Mouse (Mus musculus) lung, embryonic 14.5 days (tissue): ENCODE measurements at regions not wholly inside any gene's neighbourhood (a gene's known extent, or its start where the extent isn't known, plus 50 kb on each side); places are given as distances from the start of the nearest gene placed in this dataset.

Experiments
- ATAC-seq: fragments of 200-750 bp; cut with Nextera tagmentation; 2 replicates; pipeline ENCODE4 v1.8.0; 2017; ENCODE audit warnings: mild to moderate bottlenecking, moderate TSS enrichment, moderate library complexity; ENCODE audit not compliant: insufficient read depth
- DNase-seq: peaks from one replicate; pipeline ENCODE4 v3.0.0-alpha.2; 2015
- H3K27ac ChIP-seq: fragments of 300-500 bp; sonication (generic); 2 replicates; pipeline ENCODE4 v1.5.1; 2014; ENCODE audit warnings: low read depth, mild to moderate bottlenecking, moderate library complexity
- H3K27me3 ChIP-seq: fragments of 300-500 bp; sonication (generic); 2 replicates; pipeline ENCODE4 v1.6.1; 2014; ENCODE audit warnings: low read length, control low read depth; ENCODE audit not compliant: insufficient read depth
- H3K36me3 ChIP-seq: fragments of 300-500 bp; sonication (generic); 2 replicates; pipeline ENCODE4 v1.6.1; 2014; ENCODE audit warnings: control low read depth; ENCODE audit not compliant: insufficient read depth
- H3K4me1 ChIP-seq: fragments of 300-500 bp; sonication (generic); 2 replicates; pipeline ENCODE4 v1.6.1; 2014; ENCODE audit warnings: antibody characterized with exemption, control low read depth; ENCODE audit not compliant: insufficient read depth
- H3K4me2 ChIP-seq: fragments of 300-500 bp; sonication (generic); 2 replicates; pipeline ENCODE4 v1.6.1; 2014; ENCODE audit warnings: mild to moderate bottlenecking
- H3K4me3 ChIP-seq: fragments of 300-500 bp; sonication (generic); 2 replicates; pipeline ENCODE4 v1.5.1; 2014; ENCODE audit warnings: low read depth, low read length
- H3K9ac ChIP-seq: fragments of 300-500 bp; sonication (generic); 2 replicates; pipeline ENCODE4 v1.6.1; 2014
- H3K9me3 ChIP-seq: fragments of 300-500 bp; sonication (generic); 2 replicates; pipeline ENCODE4 v1.6.1; 2016; ENCODE audit warnings: low read depth, low read length, control low read depth
- CTCF ChIP-seq: IDR thresholded peaks from 2 replicates; pipeline ENCODE4 v1.5.1; 2016; ENCODE audit warnings: antibody characterized with exemption, low read depth
- WGBS: fragments of 180-500 bp; shearing (Covaris S2); extraction: QIAGEN DNeasy Blood & Tissue Kit; methylation state at CpG from one replicate; pipeline ENCODE4 v1.1.7; 2014; 5-methylcytosine and 5-hydroxymethylcytosine counted together

DNA sequence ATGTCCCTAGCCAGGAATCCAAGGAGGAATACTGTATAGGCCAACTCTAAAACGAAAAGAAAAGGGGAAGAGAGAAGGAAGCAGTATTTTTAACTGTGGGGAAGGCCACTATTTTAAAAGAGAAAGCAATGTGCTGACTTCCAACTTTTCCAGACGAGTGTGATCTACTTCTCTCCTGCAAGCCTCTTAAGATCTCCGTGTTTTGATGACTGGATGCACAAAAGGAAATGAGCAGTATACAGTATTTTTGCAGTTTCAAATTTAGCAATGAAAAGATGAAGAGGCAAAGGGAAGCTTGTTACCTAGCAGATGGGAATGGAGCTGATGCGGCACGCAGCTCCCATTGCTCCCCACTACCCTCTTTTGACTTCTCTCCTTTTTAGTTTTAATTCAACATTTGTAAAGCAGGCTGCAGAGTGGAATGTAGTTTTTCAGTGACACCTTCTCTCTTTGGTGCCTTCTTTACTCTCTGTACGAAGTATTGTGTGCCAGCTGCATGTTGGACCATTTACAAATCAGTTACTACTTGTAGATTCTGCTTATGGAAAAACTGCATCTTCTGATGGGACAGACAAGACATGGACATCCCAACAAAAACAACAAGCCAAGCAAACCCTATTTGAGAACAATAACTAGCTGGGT is 287.2 kb downstream of the Usp25 start:
- 61% methylated on average over 6 of the region's 6 CpGs for WGBS
- H3K27ac ChIP-seq: no peak overlapping the region
- no peak for TF ChIP-seq CTCF
- DNase-seq (no peak), ATAC-seq (no peak)
- no peak overlapping the region for H3K9ac ChIP-seq
- no peaks in the 10 kb centered on the region for H3K27me3 ChIP-seq
- H3K9me3 ChIP-seq: no peaks in the 10 kb centered on the region
- H3K4me3 ChIP-seq: no peak overlapping the region
- no peaks in the 10 kb centered on the region for H3K36me3 ChIP-seq
- no peak overlapping the region for H3K4me2 ChIP-seq
- no peaks in the 10 kb centered on the region for H3K4me1 ChIP-seq

DNA sequence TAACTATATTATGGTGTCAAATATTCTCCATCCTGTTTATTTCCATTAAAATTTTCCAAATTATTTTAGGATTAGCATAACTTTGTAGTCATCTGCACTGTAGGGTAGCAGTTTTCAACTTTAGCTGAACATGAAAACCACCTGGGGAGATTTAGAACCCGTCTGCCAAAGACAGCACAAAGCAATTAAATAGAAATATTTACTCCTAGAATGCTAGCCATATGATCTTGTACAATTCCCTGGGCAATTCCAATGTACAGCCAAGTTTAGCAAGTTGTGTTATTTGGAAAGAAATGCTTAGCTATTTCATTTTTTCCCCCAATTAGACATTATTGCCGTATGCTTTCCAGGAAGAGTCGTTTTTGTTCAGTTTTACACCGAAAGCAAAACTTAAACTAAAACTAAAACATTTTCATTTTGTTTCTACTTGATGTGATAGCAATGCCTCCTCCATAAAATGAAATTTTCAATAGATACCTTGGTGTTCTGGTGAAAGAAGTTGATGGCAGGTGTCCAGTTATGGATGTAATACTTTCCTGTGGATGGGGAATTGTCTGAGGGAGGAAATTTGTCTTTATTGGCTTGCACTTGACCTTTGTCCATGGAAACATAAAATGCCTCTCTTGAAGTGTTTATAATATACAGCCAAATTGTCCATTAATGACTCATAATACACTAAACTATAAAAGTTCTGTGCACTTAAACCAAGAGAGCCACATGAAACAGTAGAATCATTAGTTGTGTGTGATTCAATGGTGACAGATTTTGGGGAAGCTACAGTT is 282.3 kb downstream of the Usp25 start:
- no peak for ATAC-seq
- no peaks in the 10 kb centered on the region for H3K27me3 ChIP-seq

DNA sequence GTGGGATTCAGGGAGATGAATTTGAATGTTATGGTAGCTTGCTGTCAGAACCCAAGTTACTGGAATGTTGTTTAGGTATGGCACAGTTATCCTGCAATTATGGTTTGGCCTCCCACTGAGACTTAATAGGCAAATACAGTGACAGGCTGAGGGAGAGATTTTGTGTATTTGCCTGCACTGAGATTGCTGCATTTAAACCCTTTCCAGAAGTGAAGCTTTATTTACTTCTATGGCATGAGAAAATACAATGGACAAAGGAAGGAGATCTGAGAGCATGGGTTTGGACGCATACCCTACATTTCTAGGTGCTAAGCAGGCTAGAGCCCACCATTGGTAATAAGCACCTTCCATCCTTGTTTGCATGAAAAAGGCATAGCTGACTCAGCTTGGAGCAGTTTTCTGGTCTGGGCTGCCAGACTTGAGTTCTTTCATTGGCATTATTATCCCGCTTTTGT is 278.8 kb downstream of the Usp25 start:
- no peak overlapping the region for H3K27ac ChIP-seq
- no peaks in the 10 kb centered on the region for H3K9me3 ChIP-seq
- 85% methylated on average over 2 of the region's 2 CpGs for WGBS
- DNase-seq (no peak), ATAC-seq (no peak)
- H3K27me3 ChIP-seq: no peaks in the 10 kb centered on the region
- no peak overlapping the region for H3K9ac ChIP-seq
- no peak overlapping the region for H3K4me2 ChIP-seq
- no peaks in the 10 kb centered on the region for H3K36me3 ChIP-seq
- no peaks in the 10 kb centered on the region for H3K4me1 ChIP-seq
- H3K4me3 ChIP-seq: no peak overlapping the region
- TF ChIP-seq CTCF: no peak

More for the DNA sequence above, 282.3 kb downstream of the Usp25 start:
- no peak for DNase-seq
- TF ChIP-seq CTCF: no peak
- H3K4me2 ChIP-seq: no peak overlapping the region
- no peak overlapping the region for H3K9ac ChIP-seq
- H3K9me3 ChIP-seq: no peaks in the 10 kb centered on the region
- no peak overlapping the region for H3K27ac ChIP-seq
- no peaks in the 10 kb centered on the region for H3K36me3 ChIP-seq
- no peak overlapping the region for H3K4me3 ChIP-seq
- WGBS: 79% methylated on average over 4 of the region's 4 CpGs
- no peaks in the 10 kb centered on the region for H3K4me1 ChIP-seq

DNA sequence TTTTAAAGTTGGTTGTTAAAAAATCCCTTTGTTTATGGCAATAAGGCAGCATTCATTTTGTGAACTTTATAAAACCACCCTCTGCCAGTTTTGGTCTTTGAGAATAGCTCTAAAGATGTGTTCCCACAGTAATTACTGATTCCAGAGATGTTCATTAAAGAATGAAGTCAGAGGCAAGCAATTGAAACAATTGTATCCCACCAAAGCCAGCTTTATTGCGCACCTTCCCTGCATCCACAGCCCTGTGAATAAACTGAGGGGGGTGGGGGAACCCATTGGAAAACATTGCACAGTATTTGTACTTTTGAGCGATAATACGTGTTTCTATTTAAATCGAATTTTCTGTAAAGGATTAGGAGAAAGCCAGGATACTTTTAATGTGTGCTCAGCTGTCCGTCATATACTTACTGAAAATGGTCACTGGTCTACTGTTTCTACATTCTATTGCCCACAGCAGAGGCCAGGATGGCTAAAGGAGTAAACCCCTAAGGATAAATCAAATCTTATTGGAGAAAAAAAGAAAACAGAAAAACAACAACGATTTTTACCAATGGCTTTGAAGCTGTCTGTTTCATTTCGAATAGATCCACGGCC is 278.3 kb downstream of the Usp25 start:
- Histone ChIP-seq H3K4me2 (no peak overlapping the region), H3K36me3 (no peaks in the 10 kb centered on the region), H3K9ac (no peak overlapping the region), H3K4me3 (no peak overlapping the region), H3K4me1 (no peaks in the 10 kb centered on the region), H3K9me3 (no peaks in the 10 kb centered on the region), H3K27ac (no peak overlapping the region), H3K27me3 (no peaks in the 10 kb centered on the region)
- TF ChIP-seq CTCF: no peak
- DNase-seq (no peak), ATAC-seq (no peak)
- 90% methylated on average over 8 of the region's 8 CpGs for WGBS

DNA sequence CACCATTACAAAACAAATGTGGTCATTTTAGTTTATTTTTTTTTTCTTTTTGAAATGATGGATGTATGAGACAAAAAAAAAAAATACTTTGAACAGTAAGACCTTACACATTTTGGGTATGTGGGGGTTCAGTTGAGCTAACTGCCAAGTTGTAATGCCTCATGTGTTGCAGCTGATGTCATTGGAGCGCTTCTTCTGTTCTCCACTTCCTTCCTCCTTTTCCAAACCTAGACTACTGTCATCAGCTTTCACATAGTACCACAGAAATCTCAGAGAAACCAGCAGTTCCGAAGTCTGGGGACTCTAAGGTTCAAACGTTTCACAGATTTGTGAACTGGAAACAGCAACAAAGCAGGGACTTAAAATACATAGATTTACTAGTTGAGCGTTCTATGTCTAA is 270.7 kb downstream of the Usp25 start:
- ATAC-seq (no peak), DNase-seq (no peak)
- Histone ChIP-seq H3K9ac (no peak overlapping the region), H3K4me1 (no peaks in the 10 kb centered on the region), H3K4me3 (no peak overlapping the region), H3K27me3 (no peaks in the 10 kb centered on the region), H3K4me2 (no peak overlapping the region), H3K27ac (no peak overlapping the region), H3K36me3 (no peaks in the 10 kb centered on the region), H3K9me3 (no peaks in the 10 kb centered on the region)
- 80% methylated on average over 4 of the region's 4 CpGs for WGBS
- no peak for TF ChIP-seq CTCF

DNA sequence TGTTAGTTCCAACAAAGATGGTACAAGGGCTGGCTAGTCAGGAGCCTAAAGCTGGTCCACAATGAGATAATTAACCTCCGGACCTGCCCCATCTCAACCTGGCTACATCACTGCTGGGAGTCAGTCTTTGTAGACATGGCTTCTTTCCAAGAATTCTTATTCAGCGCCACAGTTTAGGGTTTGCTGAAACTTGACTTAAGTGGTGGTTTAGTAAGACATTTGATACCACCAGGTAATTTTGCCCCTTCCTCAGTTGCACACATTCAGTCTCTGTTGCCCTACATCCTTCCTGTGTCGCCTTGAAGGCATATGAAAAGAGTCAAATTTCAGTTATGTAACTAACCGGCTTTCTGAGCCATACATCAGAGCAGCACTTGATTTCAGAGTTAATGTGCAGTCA is 266.4 kb downstream of the Usp25 start:
- WGBS: 64% methylated on average over 4 of the region's 4 CpGs
- ATAC-seq (no peak), DNase-seq (no peak)
- Histone ChIP-seq H3K9me3 (no peaks in the 10 kb centered on the region), H3K9ac (no peak overlapping the region), H3K27ac (no peak overlapping the region), H3K36me3 (no peaks in the 10 kb centered on the region), H3K4me1 (no peaks in the 10 kb centered on the region), H3K4me3 (no peak overlapping the region), H3K27me3 (no peaks in the 10 kb centered on the region), H3K4me2 (no peak overlapping the region)
- TF ChIP-seq CTCF: no peak

DNA sequence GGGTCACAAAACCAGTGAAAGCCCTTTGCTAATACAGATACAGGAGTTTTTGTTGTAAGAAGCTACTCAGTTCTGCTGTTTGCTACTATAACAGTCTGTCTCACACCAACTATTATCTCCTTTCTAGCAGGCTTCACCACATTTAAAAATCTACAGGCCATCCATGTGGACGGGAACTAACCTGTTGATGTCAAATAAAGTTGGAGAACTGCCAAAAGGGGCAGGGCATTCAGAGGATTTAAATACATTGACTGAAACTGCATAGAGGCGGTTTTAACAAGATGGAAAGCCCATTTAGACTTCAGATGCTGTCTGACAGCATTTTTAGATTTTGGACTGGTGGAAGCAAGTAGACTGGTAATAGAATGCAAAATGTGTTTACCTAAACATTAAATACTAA is 266.0 kb downstream of the Usp25 start:
- Histone ChIP-seq H3K27ac (no peak overlapping the region), H3K4me3 (no peak overlapping the region), H3K27me3 (no peaks in the 10 kb centered on the region), H3K4me1 (no peaks in the 10 kb centered on the region), H3K9ac (no peak overlapping the region), H3K9me3 (no peaks in the 10 kb centered on the region), H3K36me3 (no peaks in the 10 kb centered on the region), H3K4me2 (no peak overlapping the region)
- 51% methylated on average over 2 of the region's 2 CpGs for WGBS
- no peak for ATAC-seq
- TF ChIP-seq CTCF: no peak
- peak; percentile 47 for DNase-seq
